Mouse (Mus musculus): ENCODE results near the gene Surf1.

DNA sequence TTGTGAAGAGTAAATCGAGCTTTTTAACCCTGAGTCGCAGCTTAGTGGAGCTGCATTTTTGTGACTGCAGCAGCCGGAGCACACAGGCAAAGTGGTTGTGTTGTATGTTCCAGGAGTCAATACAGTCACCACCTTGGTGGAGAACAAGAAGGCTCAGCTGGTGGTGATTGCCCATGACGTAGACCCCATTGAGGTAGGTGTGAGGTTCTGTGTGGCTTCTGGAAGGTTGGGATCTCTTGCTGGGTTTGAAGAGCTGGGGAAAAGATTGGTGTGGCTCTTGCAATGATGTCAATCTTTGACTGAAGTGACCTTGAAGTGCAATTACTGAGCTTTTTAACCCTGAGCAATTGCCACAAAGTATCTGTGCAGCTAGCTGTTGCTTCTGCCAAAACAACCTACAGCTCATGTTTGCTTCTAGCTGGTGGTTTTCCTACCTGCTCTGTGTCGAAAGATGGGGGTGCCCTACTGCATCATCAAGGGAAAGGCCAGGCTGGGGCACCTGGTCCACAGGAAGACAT, 4.0 kb downstream of the Surf1 start:
- no peak for TF ChIP-seq CTCF (IDR thresholded peaks at IDR 0.05; ENCODE audit: low read depth, low read length)
- TF ChIP-seq POLR2A (IDR thresholded peaks at IDR 0.05; ENCODE audit: insufficient read depth, low read length), result no peak
